Mouse (Mus musculus): ENCODE data around the gene Tctex1d4.

DNA sequence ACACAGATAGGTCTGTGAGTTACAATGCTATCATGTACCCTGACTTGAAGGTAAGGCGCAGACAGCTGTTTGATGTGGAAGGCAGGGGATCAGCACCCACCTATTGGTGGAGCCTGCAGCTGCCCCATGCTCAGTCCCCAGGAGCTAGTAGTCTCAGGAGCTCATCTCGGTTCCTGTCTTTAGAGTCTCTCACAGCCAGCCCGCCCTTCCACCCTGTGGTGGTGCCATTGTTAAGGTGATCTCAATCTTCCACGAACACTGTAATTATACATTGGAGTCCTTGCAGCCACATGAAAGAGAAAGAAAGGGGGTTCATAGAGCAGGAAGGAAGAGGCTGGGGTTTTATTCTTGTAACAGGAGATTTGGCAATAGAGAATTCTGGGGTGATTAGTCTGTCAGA lies 26.6 kb upstream of the Tctex1d4 start:
- no peak for TF ChIP-seq POLR2A (IDR thresholded peaks at IDR 0.05; ENCODE audit: control insufficient read depth, low read depth, low read length)
- no peak for TF ChIP-seq CTCF (IDR thresholded peaks at IDR 0.05; ENCODE audit: control insufficient read depth, insufficient read depth, insufficient replicate concordance, low read depth, low read length)
